Mouse (Mus musculus): ENCODE data around the gene Ccdc148.

The Ccdc148 gene

GRCm38 (mm10) chr2:59178960-59179359, 18.5 kb upstream of the Ccdc148 start:
- no peak for DNase-seq (ENCODE audit: low read depth)

GRCm38 (mm10) chr2:59178191-59178590, 17.7 kb upstream of the Ccdc148 start:
- no peak for DNase-seq (ENCODE audit: low read depth)

- no peak for DNase-seq (ENCODE audit: low read depth)
Measured at GRCm38 (mm10) chr2:59175926-59176325, 15.4 kb upstream of the Ccdc148 start.

GRCm38 (mm10) chr2:59171533-59171932, 11.1 kb upstream of the Ccdc148 start:
- no peak for DNase-seq (ENCODE audit: low read depth)

- DNase-seq (ENCODE audit: low read depth), result no peak
Measured at GRCm38 (mm10) chr2:59170593-59170992, 10.1 kb upstream of the Ccdc148 start.

- no peak for DNase-seq (ENCODE audit: low read depth)
Measured at GRCm38 (mm10) chr2:59170208-59170589, 9.7 kb upstream of the Ccdc148 start.

GRCm38 (mm10) chr2:59169572-59170207, 9.2 kb upstream of the Ccdc148 start:
- DNase-seq (ENCODE audit: low read depth), result no peak

GRCm38 (mm10) chr2:59167830-59168229, 7.3 kb upstream of the Ccdc148 start:
- DNase-seq (ENCODE audit: low read depth), result no peak

GRCm38 (mm10) chr2:59166976-59167375, 6.5 kb upstream of the Ccdc148 start:
- DNase-seq (ENCODE audit: low read depth), result no peak

- DNase-seq (ENCODE audit: low read depth), result no peak
Measured at GRCm38 (mm10) chr2:59162285-59162600, 1.8 kb upstream of the Ccdc148 start.

- DNase-seq (ENCODE audit: low read depth), result peak; percentile 41
Measured at GRCm38 (mm10) chr2:59161441-59162284, 1.2 kb upstream of the Ccdc148 start.

GRCm38 (mm10) chr2:59161021-59161440, 548 bp upstream of the Ccdc148 start:
- DNase-seq (ENCODE audit: low read depth), result no peak

- DNase-seq (ENCODE audit: low read depth), result no peak
Measured at GRCm38 (mm10) chr2:59159961-59160604, 400 bp downstream of the Ccdc148 start.

- DNase-seq (ENCODE audit: low read depth), result no peak
Measured at GRCm38 (mm10) chr2:59158117-59158516, 2.4 kb downstream of the Ccdc148 start.

GRCm38 (mm10) chr2:59155428-59155827, 5.1 kb downstream of the Ccdc148 start:
- no peak for DNase-seq (ENCODE audit: low read depth)

- no peak for DNase-seq (ENCODE audit: low read depth)
Measured at GRCm38 (mm10) chr2:59131044-59131443, 29.4 kb downstream of the Ccdc148 start.

GRCm38 (mm10) chr2:59129821-59130220, 30.7 kb downstream of the Ccdc148 start:
- DNase-seq (ENCODE audit: low read depth), result no peak

- no peak for DNase-seq (ENCODE audit: low read depth)
Measured at GRCm38 (mm10) chr2:59129023-59129422, 31.5 kb downstream of the Ccdc148 start.

- DNase-seq (ENCODE audit: low read depth), result no peak
Measured at GRCm38 (mm10) chr2:59055615-59056145, 104.8 kb downstream of the Ccdc148 start.

- no peak for DNase-seq (ENCODE audit: low read depth)
Measured at GRCm38 (mm10) chr2:59054339-59054738, 106.1 kb downstream of the Ccdc148 start.

- no peak for DNase-seq (ENCODE audit: low read depth)
Measured at GRCm38 (mm10) chr2:59053461-59054039, 106.9 kb downstream of the Ccdc148 start.

GRCm38 (mm10) chr2:59050245-59050824, 110.1 kb downstream of the Ccdc148 start:
- DNase-seq (ENCODE audit: low read depth), result no peak
